Mouse (Mus musculus) adrenal gland, adult 18-20 months (tissue): Measurements from ENCODE around the gene Rassf8. TPM values are rescaled to one million over a fixed set of nuclear protein-coding genes. Genes with fewer than 3 reads are reported as not detected.

Experiments used
- DNase-seq, 2 experiments: peaks; one replicate each; pipeline ENCODE4 v3.0.0; 2021 to 2022; ENCODE audit warnings: low spot score in 2 of 2
- long read RNA-seq, 2 experiments: library from polyadenylated mRNA; stranded (forward); transcript quantifications; one replicate each; pipeline ENCODE4 v2.0.0; 2021
- total RNA-seq, 2 experiments: library from RNA; stranded (reverse); gene quantifications; 1 replicate in 1 of 2; 2 replicates in 1 of 2; pipeline ENCODE4 v1.2.3; 2021

Gene Rassf8
- total RNA-seq = 10 to 100 TPM; 52.2 to 80.0 TPM
- long read RNA-seq, experiment 1 = 0 reads
- long read RNA-seq, experiment 2, full-length matches to known transcripts = 5 of 9 reads
- long read RNA-seq, experiment 2, partial matches to known transcripts = 1 of 9 reads
- long read RNA-seq, experiment 2, other reads (novel, unspliced or antisense) = 3 of 9 reads

GRCm38 (mm10) chr6:145746132-145746849 is at the start of gene Rassf8:
Gene Rassf8 (plus strand): TSS chr6:145746748.
- DNase-seq = peak; percentile 89 to 90

GRCm38 (mm10) chr6:145701021-145701540 is 45.5 kb upstream of the Rassf8 start:
- DNase-seq = no peak

- no peak for DNase-seq
Measured at GRCm38 (mm10) chr6:145703667-145704066, 42.9 kb upstream of the Rassf8 start.

- no peak for DNase-seq
Measured at GRCm38 (mm10) chr6:145709956-145710720, 36.4 kb upstream of the Rassf8 start.

- DNase-seq = peak in 1 of 2 experiments; percentile 13
Measured at GRCm38 (mm10) chr6:145710797-145711196, 35.8 kb upstream of the Rassf8 start.

GRCm38 (mm10) chr6:145711320-145711719 is 35.2 kb upstream of the Rassf8 start:
- DNase-seq = no peak

- peak in 1 of 2 experiments; percentile 18 for DNase-seq
Measured at GRCm38 (mm10) chr6:145713241-145714114, 33.1 kb upstream of the Rassf8 start.

- DNase-seq = no peak
Measured at GRCm38 (mm10) chr6:145714131-145714530, 32.4 kb upstream of the Rassf8 start.

- DNase-seq = no peak
Measured at GRCm38 (mm10) chr6:145722596-145722995, 24.0 kb upstream of the Rassf8 start.

- no peak for DNase-seq
Measured at GRCm38 (mm10) chr6:145723131-145723863, 23.3 kb upstream of the Rassf8 start.

- no peak for DNase-seq
Measured at GRCm38 (mm10) chr6:145725849-145726248, 20.7 kb upstream of the Rassf8 start.

- DNase-seq = no peak
Measured at GRCm38 (mm10) chr6:145726986-145727385, 19.6 kb upstream of the Rassf8 start.

GRCm38 (mm10) chr6:145732868-145733267 is 13.7 kb upstream of the Rassf8 start:
- no peak for DNase-seq

GRCm38 (mm10) chr6:145733276-145733675 is 13.3 kb upstream of the Rassf8 start:
- no peak for DNase-seq

GRCm38 (mm10) chr6:145733911-145734310 is 12.6 kb upstream of the Rassf8 start:
- DNase-seq = no peak

GRCm38 (mm10) chr6:145736099-145736498 is 10.4 kb upstream of the Rassf8 start:
- no peak for DNase-seq

GRCm38 (mm10) chr6:145739231-145739630 is 7.3 kb upstream of the Rassf8 start:
- no peak for DNase-seq

- no peak for DNase-seq
Measured at GRCm38 (mm10) chr6:145740011-145740410, 6.5 kb upstream of the Rassf8 start.

GRCm38 (mm10) chr6:145745291-145745690 is 1.3 kb upstream of the Rassf8 start:
- DNase-seq = peak in 1 of 2 experiments; percentile 47
